Mouse (Mus musculus) CD4-positive naive resting alpha-beta T cell, adult 76 days (primary cell): ENCODE measurements around the gene Serpina1c. TPM values are rescaled to one million over a fixed set of nuclear protein-coding genes. Genes with fewer than 3 reads are reported as not detected.

Source experiments
- total RNA-seq: library from RNA; stranded (reverse); gene quantifications from one replicate; pipeline ENCODE4 v1.2.4, GENCODE M21; 2023

Serpina1c gene
- total RNA-seq: not detected

GRCm38 (mm10) chr12:103904837-103905340 is at the start of gene Serpina1c:
TSS of gene Serpina1c (minus strand) at chr12:103904887.

GRCm38 (mm10) chr12:103863101-103863974 is 41.3 kb downstream of the Serpina1c start, which contains the start of gene Serpina1a:
TSS of gene Serpina1a (minus strand) at chr12:103863562.

Other genes with a start within 250 kb of the Serpina1c start
- gene Serpina6, start 247.7 kb downstream of the Serpina1c start, total RNA-seq: not detected
- gene Serpina16, start 228.7 kb downstream of the Serpina1c start, total RNA-seq: not detected
- gene Serpina1f, start 209.4 kb downstream of the Serpina1c start, total RNA-seq: not detected
- gene Serpina1d, start 131.3 kb downstream of the Serpina1c start, total RNA-seq: not detected
- gene Serpina1b, start 74.5 kb downstream of the Serpina1c start, total RNA-seq: not detected
- not detected for gene Serpina1a, start 41.3 kb downstream of the Serpina1c start, total RNA-seq
- gene Serpina1e, start 54.1 kb upstream of the Serpina1c start, total RNA-seq: not detected
- not detected for gene Serpina11, start 85.1 kb upstream of the Serpina1c start, total RNA-seq
- gene Serpina9, start 108.9 kb upstream of the Serpina1c start, total RNA-seq: not detected
- gene Serpina12, start 139.6 kb upstream of the Serpina1c start, total RNA-seq: not detected
- not detected for gene Serpina5, start 196.2 kb upstream of the Serpina1c start, total RNA-seq
- not detected for gene Serpina3a, start 207.8 kb upstream of the Serpina1c start, total RNA-seq
- gene Serpina3b, start 223.1 kb upstream of the Serpina1c start, total RNA-seq: not detected
- not detected for gene Serpina3c, start 249.0 kb upstream of the Serpina1c start, total RNA-seq